Mouse (Mus musculus) inflammation-experienced regulatory T-cells, adult 6 months (primary cell): ENCODE results near the gene Amdhd1. TPM values are rescaled to one million over a fixed set of nuclear protein-coding genes. Genes with fewer than 3 reads are reported as not detected.

ENCODE experiments used
- polyA plus RNA-seq, 3 experiments: library from polyadenylated mRNA; unstranded; fragments of 100-300 nt; shearing (Covaris generic); gene quantifications; one replicate each; pipeline ENCODE4 v1.2.1; 2017

The Amdhd1 gene
- polyA plus RNA-seq, 3 experiments from 2014 or later = 0.68 to 1.4 (median 1.1) TPM

Other genes starting within 250 kb of the Amdhd1 start
- gene Elk3, start 228.9 kb downstream of the Amdhd1 start, polyA plus RNA-seq = 10 to 100 TPM; 36.0 to 50.7 (median 38.6) TPM
- gene Lta4h, start 86.6 kb downstream of the Amdhd1 start, polyA plus RNA-seq = 100 to 1,000 TPM; 139 to 219 (median 185) TPM
- gene Hal, start 51.3 kb downstream of the Amdhd1 start, polyA plus RNA-seq = 1 to 10 TPM in 2 of 3 experiments, not detected in 1; 1.2 to 2.7 TPM
- gene Ccdc38, start 599 bp upstream of the Amdhd1 start, polyA plus RNA-seq = 1 to 10 TPM; 3.2 to 6.6 (median 3.3) TPM
- 10 to 100 TPM; 55.6 to 90.0 (median 74.2) TPM for gene Snrpf, start 49.7 kb upstream of the Amdhd1 start, polyA plus RNA-seq
- gene Ntn4, start 100.6 kb upstream of the Amdhd1 start, polyA plus RNA-seq = 1 to 10 TPM in 1 of 3 experiments, under 1 TPM in 1, not detected in 1; 0.15 to 2.1 TPM